Mouse (Mus musculus) megakaryocyte, embryonic 14.5 days (primary cell): ENCODE measurements around the gene Dleu7. TPM values are rescaled to one million over a fixed set of nuclear protein-coding genes. Genes with fewer than 3 reads are reported as not detected.

Source experiments
- H3K27me3 ChIP-seq: replicated peaks from 2 replicates; pipeline ENCODE3; 2012; ENCODE audit warnings: inconsistent platforms
- H3K36me3 ChIP-seq: replicated peaks from 2 replicates; pipeline ENCODE3; 2012; ENCODE audit warnings: low read length, inconsistent platforms, mixed read lengths
- H3K4me1 ChIP-seq: 2 replicates; pipeline ENCODE4 v1.6.1; 2012; ENCODE audit warnings: inconsistent platforms
- H3K4me3 ChIP-seq: replicated peaks from 2 replicates; pipeline ENCODE3; 2012; ENCODE audit warnings: moderate library complexity, mild to moderate bottlenecking, inconsistent platforms
- H3K9me3 ChIP-seq: 2 replicates; pipeline ENCODE4 v1.6.1; 2012; ENCODE audit warnings: inconsistent platforms
- FLI1 ChIP-seq: IDR thresholded peaks from 2 replicates; pipeline ENCODE4 v1.6.1; 2012; ENCODE audit warnings: low read length, inconsistent platforms, mixed read lengths
- GATA1 ChIP-seq: IDR thresholded peaks from 3 replicates; pipeline ENCODE4 v1.6.1; 2012; ENCODE audit warnings: mixed read lengths, low read length, inconsistent platforms, borderline replicate concordance
- polyA plus RNA-seq: library from polyadenylated mRNA; stranded (reverse); fragments of >175 nt; gene quantifications from 2 replicates; pipeline ENCODE4 v1.2.3, GENCODE M21; 2012; ENCODE audit warnings: low replicate concordance; ENCODE audit not compliant: insufficient read depth

Gene Dleu7
- polyA plus RNA-seq, 1 experiment: 0.07 TPM

- Histone ChIP-seq H3K4me1 (no peaks in the 10 kb centered on the region; the same call in 1 of the 2 replicates), H3K36me3 (no peaks in the 10 kb centered on the region), H3K4me3 (no peak overlapping the region), H3K27me3 (peaks cover 4% of the 10 kb centered on the region), H3K9me3 (no peaks in the 10 kb centered on the region)
- TF ChIP-seq GATA1 (no peak), FLI1 (no peak)
These were observed 66.2 kb downstream of the Dleu7 start for GRCm38 (mm10) chr14:62226576-62227047.

Other genes with a start within 250 kb of the Dleu7 start
- 6.5 TPM in 1 of 2 replicates, not detected in the other for gene Rnaseh2b, start 458 bp downstream of the Dleu7 start, polyA plus RNA-seq
- gene Gucy1b2, start 163.2 kb upstream of the Dleu7 start, polyA plus RNA-seq: not detected in 2 replicates